Mouse (Mus musculus): ENCODE measurements around the gene Lbr.

The Lbr gene

DNA sequence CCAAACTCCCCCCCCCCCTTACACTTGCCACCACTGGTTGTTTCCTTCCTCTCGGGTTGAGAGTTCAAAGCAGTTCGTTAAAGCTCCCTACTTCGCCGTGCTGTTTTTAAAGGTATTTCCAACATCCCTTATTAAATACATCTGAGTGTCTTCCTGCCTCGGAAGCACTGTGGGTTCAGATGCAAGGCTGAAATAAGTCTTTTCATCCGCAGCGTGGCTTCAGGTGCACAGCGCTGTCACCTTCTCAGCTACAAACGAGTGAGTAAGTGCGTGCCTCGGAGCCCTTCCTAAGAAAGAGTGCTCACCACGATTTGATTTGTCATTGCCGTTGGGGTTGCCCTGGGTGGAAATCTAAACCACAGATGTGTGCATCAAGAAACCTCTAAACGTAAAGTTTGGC lies at the start of gene Lbr:
Gene Lbr, minus strand, starts transcription at position 266 of the 400 bp plus-strand sequence.
- no peak for DNase-seq (ENCODE audit: low spot score)

DNA sequence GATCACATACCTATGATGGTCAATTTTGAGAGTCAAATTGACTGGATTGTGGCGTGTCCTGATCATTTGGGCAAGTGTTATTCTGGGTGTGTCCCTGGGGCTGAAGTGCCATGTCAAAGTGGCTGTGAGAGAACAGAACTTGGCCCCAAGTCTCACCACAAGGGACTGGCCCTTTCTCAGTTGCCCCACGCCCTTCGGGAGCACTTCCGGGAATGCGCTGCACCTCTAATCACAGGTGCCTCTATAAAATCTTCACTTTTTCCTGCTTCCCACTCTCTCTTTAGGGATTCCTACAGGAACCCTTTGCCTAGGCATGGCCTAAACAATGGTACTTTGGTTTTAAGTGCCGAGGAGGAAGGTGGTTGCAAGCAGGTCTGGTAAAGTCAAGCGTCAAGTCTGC lies 46.8 kb upstream of the Lbr start:
- no peak for DNase-seq (ENCODE audit: low spot score)

DNA sequence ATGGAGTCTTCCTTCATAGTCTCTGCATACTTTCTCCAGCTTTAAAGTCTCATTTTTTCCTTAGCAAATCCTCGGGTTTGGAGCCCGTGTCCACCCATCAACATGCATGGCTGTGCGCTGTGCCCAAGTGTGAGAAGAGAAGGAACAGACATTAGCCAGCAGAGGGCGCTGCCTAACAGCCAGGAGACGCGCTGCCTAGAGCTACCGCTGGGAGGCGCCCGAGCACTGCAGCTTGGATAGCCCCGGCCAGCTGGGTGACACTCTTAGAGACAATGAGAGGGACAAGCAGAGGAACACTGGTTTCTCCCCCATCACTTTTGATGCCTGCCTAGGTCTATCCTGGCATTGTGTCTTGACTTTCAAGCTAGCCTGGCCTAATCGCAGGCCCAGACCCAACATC lies 46.0 kb upstream of the Lbr start:
- peak; percentile 78 for DNase-seq (ENCODE audit: low spot score)

DNA sequence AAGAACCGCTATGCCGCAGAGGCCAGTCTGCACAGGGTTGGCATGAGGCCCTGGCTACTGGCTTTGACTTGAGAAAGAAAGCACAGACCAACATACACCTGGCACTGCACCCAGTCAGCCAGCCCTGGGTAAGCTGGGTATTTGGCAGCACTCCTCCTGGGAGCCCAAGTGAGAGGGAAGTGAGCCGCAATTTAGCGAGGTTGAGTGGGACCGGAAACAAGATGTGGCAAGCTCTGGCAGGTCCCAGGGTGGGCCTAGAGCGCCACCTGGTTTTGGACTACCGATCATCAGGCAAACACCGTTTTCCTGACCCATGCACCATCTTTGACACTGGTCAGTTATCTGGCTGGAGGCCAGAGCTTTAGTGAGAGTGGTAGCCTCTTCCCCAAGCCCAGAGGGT lies 38.7 kb upstream of the Lbr start:
- DNase-seq (ENCODE audit: low spot score) = peak; percentile 17

DNA sequence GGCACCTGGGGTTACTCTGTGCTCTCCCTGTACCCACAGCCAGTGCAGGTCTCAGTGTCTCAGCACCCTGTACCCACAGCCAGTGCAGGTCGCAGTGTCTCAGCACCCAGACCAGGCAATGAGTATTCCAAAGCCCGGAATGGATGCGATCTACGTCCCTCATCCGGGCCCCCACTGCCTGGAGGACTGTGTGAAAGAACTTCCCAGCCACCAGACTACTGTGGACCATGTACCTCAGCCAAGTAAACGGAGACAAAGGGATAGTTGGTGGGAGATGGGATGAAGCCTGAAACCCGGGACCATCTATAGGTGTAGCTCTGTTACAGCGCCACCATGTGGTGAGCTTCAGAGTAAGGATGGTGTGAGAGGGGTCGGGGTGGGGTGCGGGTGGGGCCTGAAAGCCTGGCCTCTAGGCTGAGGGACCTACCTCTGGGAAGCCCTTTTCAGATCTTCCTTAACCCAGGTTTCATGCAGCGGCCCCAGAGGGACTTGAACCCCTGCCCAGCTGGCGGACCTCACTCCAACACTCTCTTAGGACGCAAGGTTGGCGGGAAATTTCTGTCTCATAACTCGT lies 38.0 kb upstream of the Lbr start:
- no peak for DNase-seq (ENCODE audit: low spot score)

DNA sequence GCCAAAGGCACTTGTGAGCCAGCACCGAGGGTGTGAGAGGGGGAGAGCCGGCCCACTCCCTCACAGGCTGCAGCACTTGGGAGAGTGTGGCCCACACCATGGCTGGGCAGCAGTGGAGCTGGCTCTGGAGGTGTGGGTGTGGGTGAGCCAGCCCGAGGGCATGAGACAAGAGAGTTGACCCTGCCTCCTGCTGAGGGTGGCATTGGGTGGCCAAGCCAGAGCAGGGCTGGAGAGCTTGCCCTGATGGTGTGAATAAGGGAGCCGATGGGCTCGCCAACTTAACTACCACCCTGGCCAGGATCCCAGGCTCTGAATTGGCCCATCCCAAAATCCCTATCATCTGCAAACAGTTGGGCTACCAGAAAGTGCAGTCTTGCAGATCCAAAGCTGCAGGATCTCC lies 35.6 kb upstream of the Lbr start:
- no peak for DNase-seq (ENCODE audit: low spot score)

DNA sequence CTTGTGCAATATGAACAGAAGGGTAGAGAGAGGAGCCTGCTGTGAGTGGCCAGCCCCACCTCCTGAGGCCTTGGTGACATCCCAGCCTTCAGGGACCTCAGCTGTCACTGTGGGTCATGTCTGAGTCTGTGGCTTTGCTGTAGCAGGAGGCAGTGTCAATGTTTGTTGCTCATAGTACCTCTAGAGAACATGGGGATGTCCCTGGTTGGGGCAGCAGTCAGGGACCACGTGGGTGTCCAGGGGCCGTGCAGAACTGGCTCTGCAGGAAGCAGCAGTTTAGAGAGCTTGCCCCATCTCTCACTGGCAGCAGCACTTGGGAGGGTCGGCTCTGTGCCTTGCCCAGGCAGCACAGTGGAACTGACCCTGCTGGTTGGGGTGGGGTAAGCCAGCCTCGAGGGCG lies 34.2 kb upstream of the Lbr start:
- no peak for DNase-seq (ENCODE audit: low spot score)

DNA sequence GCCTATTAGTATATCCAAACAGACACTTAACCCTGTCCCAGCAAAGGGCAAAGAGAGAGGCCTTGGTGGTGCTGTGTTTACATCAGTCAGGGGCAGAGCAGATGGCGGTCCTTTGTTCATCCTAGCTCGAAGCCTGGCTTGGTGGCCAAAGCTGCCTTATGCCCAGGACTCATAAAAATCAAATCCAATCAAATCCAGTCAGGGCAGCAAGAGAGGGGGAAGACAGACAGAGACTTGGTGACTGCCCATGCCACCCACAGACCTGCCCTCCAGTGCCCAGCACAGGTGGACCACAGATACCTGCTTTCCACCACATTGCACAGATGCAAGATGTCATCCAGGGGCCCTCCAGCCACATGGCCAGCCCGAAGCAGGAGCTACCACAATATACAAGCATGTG lies 33.8 kb upstream of the Lbr start:
- no peak for DNase-seq (ENCODE audit: low spot score)

DNA sequence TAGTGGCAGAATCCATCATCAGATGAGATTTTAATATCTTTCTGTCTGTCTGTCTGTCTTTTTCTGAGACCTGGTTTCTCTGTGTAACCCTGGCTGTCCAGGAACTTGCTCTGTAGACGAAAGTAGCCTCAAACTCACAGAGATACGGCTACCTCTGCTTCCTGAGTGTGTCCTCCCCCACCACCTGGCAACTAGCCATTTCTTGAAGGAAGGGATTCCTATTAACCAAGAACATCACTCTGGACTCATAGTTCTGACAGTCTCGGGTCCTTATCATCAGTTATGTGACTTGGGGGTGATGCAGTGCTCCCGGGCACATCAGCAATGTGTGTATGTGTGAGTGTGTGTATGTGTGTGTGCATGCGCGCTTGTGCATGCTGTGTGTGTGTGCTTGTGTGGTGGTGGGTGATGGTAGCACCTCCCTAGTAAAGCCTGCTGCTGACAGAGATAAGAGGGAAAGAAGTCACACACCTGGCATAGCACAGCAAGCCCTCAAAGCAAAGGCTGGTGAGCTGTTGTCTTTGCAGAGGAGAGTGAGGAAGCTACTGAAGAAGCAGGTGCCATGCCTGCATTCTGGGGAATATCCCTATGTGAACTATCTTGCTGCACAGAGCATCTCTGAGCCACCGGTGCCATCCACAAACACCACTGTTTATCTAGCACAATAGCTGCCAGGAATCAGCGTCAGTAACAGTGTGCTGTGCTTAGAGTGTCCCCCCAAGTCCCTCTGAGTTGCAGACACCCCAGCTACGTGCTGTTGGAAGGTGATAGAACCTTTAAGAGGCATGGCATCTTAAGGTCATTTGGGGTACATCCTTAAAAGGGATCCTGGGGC lies 30.5 kb upstream of the Lbr start:
- DNase-seq (ENCODE audit: low spot score) = no peak

DNA sequence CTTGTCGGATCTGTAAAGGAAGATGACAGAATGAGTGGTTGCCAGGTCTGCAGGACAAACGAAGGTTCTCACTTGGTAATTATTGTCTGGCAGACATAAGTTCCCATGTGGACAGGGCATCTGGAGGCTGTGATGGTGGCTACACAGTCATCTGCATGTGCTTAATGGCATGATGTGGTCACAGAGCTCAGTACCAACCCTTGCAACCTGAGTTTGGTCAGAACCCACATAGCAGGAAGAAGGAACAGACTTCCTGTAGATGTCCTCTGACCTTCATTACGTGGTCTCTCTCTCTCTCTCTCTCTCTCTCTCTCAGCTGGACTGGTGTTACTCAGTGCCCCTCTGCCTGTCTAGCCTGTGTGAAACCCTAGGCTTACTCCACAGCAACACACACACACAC lies 29.8 kb upstream of the Lbr start:
- DNase-seq (ENCODE audit: low spot score) = no peak

DNA sequence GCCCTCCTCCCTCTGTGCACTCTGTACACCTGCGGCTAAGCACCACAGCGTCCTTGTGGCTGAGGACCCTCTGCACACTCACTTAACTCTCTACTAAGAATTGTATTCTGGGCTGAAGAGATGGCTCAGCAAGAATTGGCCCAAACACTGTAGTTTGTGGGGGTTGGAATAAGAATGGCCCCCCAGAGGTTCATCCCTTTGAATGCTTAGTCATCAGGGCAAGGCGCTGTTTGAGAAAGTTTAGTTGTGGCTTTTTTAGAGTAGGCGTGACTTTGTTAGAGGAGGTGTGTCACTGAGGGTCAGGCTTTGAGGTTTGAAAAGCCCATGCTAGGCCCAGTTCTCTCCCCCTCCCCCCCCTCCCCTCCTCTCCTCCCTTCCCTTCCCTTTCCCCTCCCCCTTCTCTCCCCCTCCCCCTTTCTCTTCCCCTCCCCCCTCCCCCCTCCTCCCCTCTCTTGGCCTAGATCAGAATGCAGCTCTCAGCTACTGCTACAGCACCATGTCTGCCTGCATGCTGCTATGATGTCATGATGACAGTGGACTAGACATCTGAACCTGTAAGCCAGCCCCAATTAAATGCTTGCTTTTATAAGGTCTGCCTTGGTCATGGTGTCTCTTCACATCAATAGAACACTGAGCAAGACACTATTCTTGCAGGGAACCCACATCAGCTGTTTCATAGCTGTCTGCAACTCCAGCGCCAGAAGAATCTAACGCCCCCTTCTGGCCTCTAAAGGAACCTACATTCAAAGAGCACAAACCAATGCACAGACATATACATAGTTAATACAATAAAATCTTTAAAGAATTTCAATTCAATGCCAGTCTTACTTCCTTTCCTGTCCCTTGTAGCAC lies 23.8 kb upstream of the Lbr start:
- no peak for DNase-seq (ENCODE audit: low spot score)

DNA sequence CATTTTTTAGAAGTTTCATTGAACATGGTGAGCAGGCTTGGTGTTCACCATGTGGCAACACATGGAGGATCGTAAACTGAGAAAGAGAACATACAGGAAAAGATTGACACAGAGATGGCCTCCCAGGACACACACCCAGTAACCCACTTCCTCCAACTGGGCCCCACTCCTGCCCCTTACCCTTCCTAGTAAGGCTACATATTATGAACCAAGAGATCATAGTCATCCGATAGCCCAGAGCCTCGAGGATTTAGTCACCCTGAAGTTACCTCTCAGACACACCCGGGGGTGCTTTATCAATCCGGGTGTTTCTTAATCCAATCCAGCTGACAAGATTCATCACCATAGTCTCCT lies 23.0 kb upstream of the Lbr start:
- no peak for DNase-seq (ENCODE audit: low spot score)

DNA sequence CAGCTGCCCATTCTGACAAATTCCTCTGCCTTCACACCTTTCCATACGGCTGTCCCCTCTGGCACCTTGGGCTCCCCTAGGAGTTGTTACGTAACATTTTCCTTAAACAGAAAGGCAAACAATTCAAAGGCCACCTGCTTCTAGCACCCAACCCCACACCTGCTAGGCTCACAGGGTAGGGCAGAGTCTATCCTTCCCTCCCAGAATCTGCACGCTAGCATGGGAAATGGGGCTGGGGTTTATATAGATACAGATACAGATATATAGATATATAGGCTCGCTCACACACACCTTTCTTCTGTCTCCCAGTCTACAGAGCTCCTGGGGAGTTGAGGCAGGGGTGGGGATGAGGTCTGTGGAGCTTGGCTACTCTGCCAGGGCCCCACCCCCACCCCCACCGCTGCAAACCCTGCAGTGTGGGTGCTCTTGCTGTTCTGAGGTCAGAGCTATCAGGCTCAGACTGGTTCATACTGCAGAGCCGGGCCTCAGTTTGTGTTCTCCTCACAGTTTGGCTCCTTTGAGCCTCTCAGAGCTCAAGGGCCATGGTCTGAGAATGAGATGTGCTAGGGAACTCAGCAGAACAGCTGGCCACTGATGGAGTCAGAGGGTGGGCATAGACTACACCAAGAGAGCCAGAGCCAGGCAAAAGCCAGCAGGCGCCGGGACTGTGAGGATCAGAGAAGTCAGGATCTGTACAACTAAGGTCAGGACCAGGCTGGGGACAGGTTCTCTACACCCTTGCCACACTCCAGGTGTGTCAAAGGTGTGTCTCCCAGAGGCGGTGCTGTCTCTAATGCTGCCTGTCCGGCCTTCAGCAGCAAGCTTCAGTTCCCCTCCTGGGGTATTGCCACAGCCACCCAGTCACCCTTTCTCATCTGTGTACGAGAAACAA lies 22.4 kb upstream of the Lbr start:
- DNase-seq (ENCODE audit: low spot score) = no peak

DNA sequence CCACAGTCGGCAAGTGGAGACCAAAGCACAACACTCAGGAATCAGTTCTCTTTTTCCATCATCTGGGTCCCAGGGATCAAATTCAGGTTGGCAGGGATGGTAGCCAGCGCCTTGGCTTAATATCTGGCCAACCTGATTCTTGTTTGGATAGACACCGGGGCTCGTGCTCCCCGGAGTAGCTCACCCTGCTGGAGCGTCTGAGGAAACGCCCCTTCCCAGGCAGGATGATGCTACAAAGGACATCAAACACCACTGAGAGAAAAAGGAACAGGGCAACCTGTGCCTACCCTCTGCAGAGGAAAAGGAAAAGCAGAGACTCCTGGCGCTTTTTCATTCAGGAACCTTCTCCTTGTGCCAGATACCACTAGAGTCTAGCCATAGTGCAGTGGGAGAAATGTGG lies 20.6 kb upstream of the Lbr start:
- no peak for DNase-seq (ENCODE audit: low spot score)

DNA sequence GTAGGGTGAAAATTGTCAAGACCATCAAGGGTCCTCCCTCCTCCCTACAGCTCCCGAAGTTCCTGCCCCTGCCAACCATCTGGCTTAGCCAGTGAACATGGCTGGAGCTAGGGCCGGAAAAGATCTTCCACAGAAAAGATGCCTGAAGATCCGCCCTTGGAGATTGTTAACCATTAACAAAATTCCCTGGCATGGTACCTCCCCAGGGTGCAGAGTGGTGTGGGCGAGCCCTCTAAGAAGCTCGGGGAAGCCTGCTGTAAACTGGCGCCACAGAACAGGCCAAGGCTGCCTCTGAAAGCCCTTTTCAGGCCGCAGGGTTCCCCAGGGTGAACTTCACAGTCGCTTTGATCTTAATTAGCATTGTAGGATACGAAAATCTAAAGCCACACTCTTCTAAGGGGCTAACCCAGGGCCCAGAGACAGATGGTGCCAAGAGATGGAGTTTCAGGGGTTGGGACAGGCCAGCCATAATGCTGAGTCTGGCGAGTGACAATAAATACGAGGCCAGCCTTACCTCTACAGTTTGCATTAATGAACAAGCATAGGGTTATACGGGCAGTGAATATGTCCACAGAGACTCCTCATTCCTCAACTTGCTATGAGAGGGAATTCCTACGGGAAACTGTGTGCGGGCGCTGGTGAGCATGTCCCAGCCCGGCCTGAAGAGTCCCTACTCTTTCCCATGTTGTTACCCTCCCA lies 20.0 kb upstream of the Lbr start:
- DNase-seq (ENCODE audit: low spot score) = no peak

DNA sequence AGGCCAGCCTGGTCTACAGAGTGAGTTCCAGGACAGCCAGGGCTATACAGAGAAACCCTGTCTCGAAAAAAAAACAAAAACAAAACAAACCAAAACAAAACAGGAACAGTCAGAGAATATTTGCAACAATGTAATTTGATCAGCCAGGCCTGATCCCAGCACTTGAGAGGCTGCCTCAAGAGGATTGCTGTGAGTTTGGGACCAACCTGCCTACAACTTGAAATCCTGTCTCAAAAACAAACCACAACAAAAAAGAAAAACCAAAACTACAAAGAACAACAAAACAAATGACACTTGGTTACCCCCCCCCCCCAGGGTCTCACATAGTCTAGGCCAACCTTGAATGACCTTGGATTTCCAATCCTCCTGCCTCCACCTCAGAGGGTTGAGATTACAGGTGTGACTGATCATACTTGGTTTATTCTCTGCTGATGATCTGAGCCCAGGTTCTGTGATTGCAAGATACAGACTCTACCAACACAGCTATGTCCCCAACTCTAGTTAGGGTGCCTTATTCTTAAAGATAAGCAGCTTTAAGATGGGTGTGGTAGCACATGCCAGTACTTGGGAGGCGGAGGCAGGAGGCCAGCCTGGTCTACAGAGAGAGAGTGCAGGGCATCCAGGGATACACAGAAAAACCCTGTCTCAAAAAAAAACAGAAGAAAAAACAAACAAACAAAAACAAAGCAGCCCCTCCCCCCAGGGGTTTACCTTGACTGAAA lies 18.5 kb upstream of the Lbr start:
- no peak for DNase-seq (ENCODE audit: low spot score)

DNA sequence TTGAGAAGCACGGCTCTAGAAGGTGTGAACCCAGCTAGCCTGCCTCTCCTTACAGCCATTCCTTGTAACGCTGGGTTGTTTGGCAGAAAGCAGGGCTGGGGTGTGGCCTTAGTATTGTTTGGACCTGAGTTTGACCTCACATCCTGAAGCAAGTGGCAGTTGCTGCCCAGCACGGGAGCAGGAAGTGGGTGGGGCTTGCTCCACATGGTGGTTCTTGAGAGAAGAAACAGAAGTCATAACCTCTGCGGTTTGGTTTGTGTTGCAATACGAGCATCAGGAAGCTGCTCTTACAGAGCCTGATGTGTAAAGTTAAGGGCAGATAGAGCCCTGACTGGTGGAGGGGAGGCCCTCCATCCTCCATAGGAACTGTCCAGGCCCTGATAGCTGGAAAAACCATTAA lies 17.8 kb upstream of the Lbr start:
- no peak for DNase-seq (ENCODE audit: low spot score)

DNA sequence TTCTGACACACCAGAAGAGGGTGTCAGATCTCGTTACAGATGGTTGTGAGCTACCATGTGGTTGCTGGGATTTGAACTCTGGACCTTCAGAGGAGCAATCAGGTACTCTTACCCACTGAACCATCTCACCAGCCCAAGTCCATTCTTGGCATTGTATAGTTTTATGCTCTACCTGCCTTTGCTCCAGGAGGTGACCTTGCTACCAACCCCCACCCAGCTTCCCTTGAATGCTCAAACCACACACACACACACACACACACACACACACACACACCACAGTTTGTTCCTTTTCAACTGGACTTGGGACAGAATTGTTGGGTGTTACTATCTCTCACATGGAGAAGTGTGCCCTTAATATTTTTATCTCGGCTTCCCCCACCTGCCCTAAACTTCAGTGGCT lies 13.5 kb upstream of the Lbr start:
- DNase-seq (ENCODE audit: low spot score) = no peak

DNA sequence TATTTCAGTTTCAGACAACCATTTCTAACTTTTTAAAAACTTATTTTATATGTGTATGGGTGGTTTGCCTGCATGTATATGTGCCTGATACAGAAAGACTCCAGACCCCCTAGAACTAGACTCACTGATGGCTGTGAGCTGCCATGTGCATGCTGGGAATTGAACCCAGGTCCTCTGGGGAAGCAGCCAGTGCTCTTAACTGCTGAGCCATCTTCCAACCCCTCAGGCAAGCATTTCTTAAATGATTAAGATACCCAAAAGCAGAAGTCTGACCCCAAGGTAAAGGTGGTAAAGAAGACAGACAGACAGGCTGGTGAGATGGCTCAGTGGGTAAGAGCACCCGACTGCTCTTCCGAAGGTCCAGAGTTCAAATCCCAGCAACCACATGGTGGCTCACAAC lies 12.0 kb upstream of the Lbr start:
- no peak for DNase-seq (ENCODE audit: low spot score)

DNA sequence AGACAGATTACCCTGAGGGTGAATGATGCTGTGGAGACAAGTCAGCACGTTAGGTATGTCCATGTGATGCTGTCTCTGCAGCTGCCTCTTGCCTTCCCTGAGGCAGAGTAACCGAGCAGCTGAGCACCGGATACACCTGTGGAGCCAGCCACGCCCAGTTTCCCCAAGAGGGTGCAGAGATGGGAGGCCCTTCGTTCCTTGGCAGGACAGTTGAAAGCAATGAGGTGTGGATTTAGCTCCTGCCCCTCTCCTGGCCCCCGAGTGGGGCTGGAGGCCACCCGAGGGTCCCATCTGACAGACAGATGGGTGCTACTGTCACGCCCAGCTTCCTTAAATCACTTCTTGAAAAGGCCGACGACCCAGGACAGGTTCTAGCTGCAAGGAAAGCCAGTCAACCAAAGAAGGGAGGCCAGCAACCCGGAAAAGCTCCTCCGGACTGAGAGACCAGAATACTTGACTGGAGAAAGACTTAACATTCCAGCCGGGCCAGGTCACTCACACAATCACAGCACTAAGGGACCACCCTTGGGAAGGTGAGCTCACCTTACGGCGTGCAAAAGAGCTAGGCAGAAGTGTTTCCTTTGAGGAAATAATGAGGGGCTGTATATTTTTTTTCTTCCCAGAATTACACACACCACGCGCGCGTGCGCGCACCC lies 10.4 kb upstream of the Lbr start:
- DNase-seq (ENCODE audit: low spot score) = no peak

Measured in left cerebral cortex, adult 11 months (tissue).